Mouse (Mus musculus) hindbrain, embryonic 14.5 days (tissue): Measurements from ENCODE around the gene Ublcp1. TPM values are rescaled to one million over a fixed set of nuclear protein-coding genes. Genes with fewer than 3 reads are reported as not detected.

ENCODE experiments used
- ATAC-seq: fragments of 200-750 bp; cut with Nextera tagmentation; 2 replicates; pipeline ENCODE4 v1.8.0; 2017; ENCODE audit warnings: moderate number of reproducible peaks, mild to moderate bottlenecking, moderate TSS enrichment, moderate library complexity; ENCODE audit not compliant: low FRiP score
- DNase-seq: peaks from one replicate; pipeline ENCODE4 v3.0.0-alpha.2; 2015; ENCODE audit warnings: low spot score
- H3K27ac ChIP-seq: fragments of 300-500 bp; sonication (generic); 2 replicates; pipeline ENCODE4 v1.5.1; 2014; ENCODE audit warnings: mild to moderate bottlenecking, moderate library complexity
- H3K27me3 ChIP-seq: fragments of 300-500 bp; sonication (generic); 2 replicates; pipeline ENCODE4 v1.6.1; 2014; ENCODE audit warnings: mild to moderate bottlenecking, low read length, mixed read lengths; ENCODE audit not compliant: control insufficient read depth, insufficient read depth
- H3K36me3 ChIP-seq: fragments of 300-500 bp; sonication (generic); replicated peaks from 2 replicates; pipeline ENCODE4 v1.6.1; 2014; ENCODE audit not compliant: control insufficient read depth, insufficient read depth
- H3K4me1 ChIP-seq: fragments of 300-500 bp; sonication (generic); replicated peaks from 2 replicates; pipeline ENCODE4 v1.6.1; 2014; ENCODE audit warnings: antibody characterized with exemption, low read length, mixed read lengths; ENCODE audit not compliant: control insufficient read depth, insufficient read depth
- H3K4me2 ChIP-seq: fragments of 300-500 bp; sonication (generic); replicated peaks from 2 replicates; pipeline ENCODE4 v1.6.1; 2014; ENCODE audit warnings: mild to moderate bottlenecking, moderate library complexity
- H3K4me3 ChIP-seq: fragments of 300-500 bp; sonication (generic); replicated peaks from 2 replicates; pipeline ENCODE4 v1.5.1; 2014; ENCODE audit warnings: mild to moderate bottlenecking, low read length
- H3K9ac ChIP-seq: fragments of 300-500 bp; sonication (generic); 2 replicates; pipeline ENCODE4 v1.6.1; 2014
- H3K9me3 ChIP-seq: fragments of 300-500 bp; sonication (generic); 2 replicates; pipeline ENCODE4 v1.6.1; 2016; ENCODE audit warnings: low read length; ENCODE audit not compliant: control insufficient read depth
- WGBS: fragments of 180-500 bp; shearing (Covaris S2); extraction: QIAGEN DNeasy Blood & Tissue Kit; methylation state at CpG from one replicate; pipeline ENCODE4 v1.1.7; 2014; 5-methylcytosine and 5-hydroxymethylcytosine counted together
- polyA plus RNA-seq: library from polyadenylated mRNA; unstranded; fragments of >200 nt; fragmentation: Nextera tagmentation; extraction: Ambion mirVana; gene quantifications from 2 replicates; pipeline ENCODE4 v1.2.1, GENCODE M21; 2014

Gene Ublcp1
- polyA plus RNA-seq, 1 experiment from 2014 or later, result 62.1 TPM

GRCm38 (mm10) chr11:44498412-44499272, 28.3 kb upstream of the Ublcp1 start:
- DNase-seq (no peak), ATAC-seq (no peak)
- no peak overlapping the region for H3K27ac ChIP-seq
- no peaks in the 10 kb centered on the region for H3K9me3 ChIP-seq
- no peaks in the 10 kb centered on the region for H3K27me3 ChIP-seq
- H3K36me3 ChIP-seq, result no peaks in the 10 kb centered on the region
- 78% methylated on average over 13 of the region's 13 CpGs for WGBS
- no peaks in the 10 kb centered on the region for H3K4me1 ChIP-seq
- no peak overlapping the region for H3K4me2 ChIP-seq
- no peak overlapping the region for H3K9ac ChIP-seq
- H3K4me3 ChIP-seq, result no peak overlapping the region

GRCm38 (mm10) chr11:44496217-44496616, 25.9 kb upstream of the Ublcp1 start:
- Histone ChIP-seq H3K9me3 (no peaks in the 10 kb centered on the region), H3K27ac (no peak overlapping the region), H3K4me2 (no peak overlapping the region), H3K4me1 (no peaks in the 10 kb centered on the region), H3K9ac (no peak overlapping the region), H3K4me3 (no peak overlapping the region), H3K27me3 (no peaks in the 10 kb centered on the region), H3K36me3 (no peaks in the 10 kb centered on the region)
- DNase-seq (no peak), ATAC-seq (no peak)
- 42% methylated on average over 3 of the region's 3 CpGs for WGBS

- DNase-seq (no peak), ATAC-seq (no peak)
- Histone ChIP-seq H3K4me2 (no peak overlapping the region), H3K4me1 (no peaks in the 10 kb centered on the region), H3K27ac (no peak overlapping the region), H3K4me3 (no peak overlapping the region), H3K9me3 (no peaks in the 10 kb centered on the region), H3K36me3 (no peaks in the 10 kb centered on the region), H3K27me3 (no peaks in the 10 kb centered on the region), H3K9ac (no peak overlapping the region)
- 86% methylated on average over 5 of the region's 5 CpGs for WGBS
These were observed 24.5 kb upstream of the Ublcp1 start for GRCm38 (mm10) chr11:44494643-44495323.

- DNase-seq (no peak), ATAC-seq (no peak)
- no peaks in the 10 kb centered on the region for H3K4me1 ChIP-seq
- no peak overlapping the region for H3K4me3 ChIP-seq
- H3K9ac ChIP-seq, result no peak overlapping the region
- H3K9me3 ChIP-seq, result no peaks in the 10 kb centered on the region
- no peaks in the 10 kb centered on the region for H3K36me3 ChIP-seq
- WGBS, result 100% methylated on average over 1 of the region's 1 CpGs
- H3K4me2 ChIP-seq, result no peak overlapping the region
- H3K27me3 ChIP-seq, result no peaks in the 10 kb centered on the region
- no peak overlapping the region for H3K27ac ChIP-seq
These were observed 18.8 kb upstream of the Ublcp1 start for GRCm38 (mm10) chr11:44489117-44489516.

- no peak for ATAC-seq
- no peaks in the 10 kb centered on the region for H3K9me3 ChIP-seq
- no peak overlapping the region for H3K4me3 ChIP-seq
- H3K9ac ChIP-seq, result no peak overlapping the region
- H3K36me3 ChIP-seq, result no peaks in the 10 kb centered on the region
- H3K4me1 ChIP-seq, result no peaks in the 10 kb centered on the region
- H3K27ac ChIP-seq, result no peak overlapping the region
- no peak for DNase-seq
- no peak overlapping the region for H3K4me2 ChIP-seq
- H3K27me3 ChIP-seq, result no peaks in the 10 kb centered on the region
- WGBS, result 93% methylated on average over 7 of the region's 7 CpGs
These were observed 14.9 kb upstream of the Ublcp1 start for GRCm38 (mm10) chr11:44485089-44485736.

- DNase-seq, result no peak
- no peaks in the 10 kb centered on the region for H3K27me3 ChIP-seq
- H3K27ac ChIP-seq, result no peak overlapping the region
- no peaks in the 10 kb centered on the region for H3K9me3 ChIP-seq
- WGBS, result 91% methylated on average over 6 of the region's 6 CpGs
- H3K4me1 ChIP-seq, result no peaks in the 10 kb centered on the region
- ATAC-seq, result no peak
- H3K9ac ChIP-seq, result no peak overlapping the region
- H3K4me3 ChIP-seq, result no peak overlapping the region
- no peaks in the 10 kb centered on the region for H3K36me3 ChIP-seq
- no peak overlapping the region for H3K4me2 ChIP-seq
These were observed 9.9 kb upstream of the Ublcp1 start for GRCm38 (mm10) chr11:44480246-44480645.

GRCm38 (mm10) chr11:44478382-44478781, 8.1 kb upstream of the Ublcp1 start:
- no peaks in the 10 kb centered on the region for H3K27me3 ChIP-seq
- WGBS, result 89% methylated on average over 4 of the region's 4 CpGs
- H3K4me1 ChIP-seq, result no peaks in the 10 kb centered on the region
- H3K36me3 ChIP-seq, result no peaks in the 10 kb centered on the region
- no peak overlapping the region for H3K4me2 ChIP-seq
- ATAC-seq (no peak), DNase-seq (no peak)
- H3K9me3 ChIP-seq, result no peaks in the 10 kb centered on the region
- H3K9ac ChIP-seq, result no peak overlapping the region
- no peak overlapping the region for H3K27ac ChIP-seq
- no peak overlapping the region for H3K4me3 ChIP-seq

GRCm38 (mm10) chr11:44476445-44476844, 6.1 kb upstream of the Ublcp1 start:
- Histone ChIP-seq H3K36me3 (no peaks in the 10 kb centered on the region), H3K4me2 (no peak overlapping the region), H3K4me1 (peaks cover 4% of the 10 kb centered on the region), H3K9ac (no peak overlapping the region), H3K27me3 (no peaks in the 10 kb centered on the region), H3K9me3 (no peaks in the 10 kb centered on the region), H3K27ac (no peak overlapping the region), H3K4me3 (no peak overlapping the region)
- DNase-seq (no peak), ATAC-seq (no peak)
- 83% methylated on average over 2 of the region's 2 CpGs for WGBS

- Histone ChIP-seq H3K4me1 (peaks cover 7% of the 10 kb centered on the region), H3K9me3 (no peaks in the 10 kb centered on the region), H3K27me3 (no peaks in the 10 kb centered on the region), H3K27ac (no peak overlapping the region), H3K36me3 (no peaks in the 10 kb centered on the region), H3K4me3 (no peak overlapping the region), H3K9ac (no peak overlapping the region), H3K4me2 (no peak overlapping the region)
- no peak for ATAC-seq
- 83% methylated on average over 3 of the region's 3 CpGs for WGBS
- DNase-seq, result no peak
These were observed 5.2 kb upstream of the Ublcp1 start for GRCm38 (mm10) chr11:44475467-44475866.
